Mouse (Mus musculus): ENCODE data around the gene Gm14137.

GRCm38 (mm10) chr2:119145199-119145598 lies 29.1 kb upstream of the Gm14137 start:
- TF ChIP-seq POLR2A (IDR thresholded peaks at IDR 0.05; ENCODE audit: low read depth, low read length) (no peak), CTCF (IDR thresholded peaks at IDR 0.05; ENCODE audit: extremely low read depth, insufficient read depth, insufficient read length, insufficient replicate concordance) (peak; percentile 1; the same call in 1 of the 2 replicates)

All from spleen, adult 2 months (tissue).